Mouse (Mus musculus) heart, postnatal 14 days (tissue): ENCODE results near the gene Eipr1. TPM values are rescaled to one million over a fixed set of nuclear protein-coding genes. Genes with fewer than 3 reads are reported as not detected.
"Not testable (repeated sequence)": the region's sequence is repeated elsewhere in the genome, so short reads cannot be mapped to it uniquely, and the experiment has no call there.

Experiments
- DNase-seq, 2 experiments: peaks; one replicate each; pipeline ENCODE4 v3.0.0; 2021 to 2022
- intact Hi-C: fragments of 180-260 bp; cut with DNase I; formaldehyde crosslinking; loops from one replicate; pipeline ENCODE4 v1.15.1; 2025
- total RNA-seq, 2 experiments: library from RNA; stranded (reverse); gene quantifications; 2 replicates each; pipeline ENCODE4 v1.2.3; 2021

Gene Eipr1
- total RNA-seq, 2 experiments from 2014 or later: 8.8 to 12.0 TPM

GRCm38 (mm10) chr12:28914056-28914455, 162.5 kb downstream of the Eipr1 start:
- intact Hi-C loops, DNase-seq: not testable (repeated sequence)

Other genes starting within 250 kb of the Eipr1 start
- under 1 TPM; 0.19 to 0.20 TPM for gene Dcdc2c, start 199.4 kb upstream of the Eipr1 start, total RNA-seq
- gene Allc, start 169.3 kb upstream of the Eipr1 start, total RNA-seq: not detected
- 10 to 100 TPM; 27.1 to 30.6 TPM for gene Colec11, start 128.4 kb upstream of the Eipr1 start, total RNA-seq
- 100 to 1,000 TPM; 298 to 350 TPM for gene Rps7, start 115.8 kb upstream of the Eipr1 start, total RNA-seq
- 1 to 10 TPM; 5.5 to 7.3 TPM for gene Rnaseh1, start 102.2 kb upstream of the Eipr1 start, total RNA-seq
- gene Adi1, start 76.6 kb upstream of the Eipr1 start, total RNA-seq: 10 to 100 TPM; 36.3 to 38.9 TPM
- gene Trappc12, start 1.3 kb upstream of the Eipr1 start, total RNA-seq: 10 to 100 TPM; 21.6 to 24.9 TPM